Mouse (Mus musculus): Measurements from ENCODE around the gene Rasal3.

Rasal3 gene

DNA sequence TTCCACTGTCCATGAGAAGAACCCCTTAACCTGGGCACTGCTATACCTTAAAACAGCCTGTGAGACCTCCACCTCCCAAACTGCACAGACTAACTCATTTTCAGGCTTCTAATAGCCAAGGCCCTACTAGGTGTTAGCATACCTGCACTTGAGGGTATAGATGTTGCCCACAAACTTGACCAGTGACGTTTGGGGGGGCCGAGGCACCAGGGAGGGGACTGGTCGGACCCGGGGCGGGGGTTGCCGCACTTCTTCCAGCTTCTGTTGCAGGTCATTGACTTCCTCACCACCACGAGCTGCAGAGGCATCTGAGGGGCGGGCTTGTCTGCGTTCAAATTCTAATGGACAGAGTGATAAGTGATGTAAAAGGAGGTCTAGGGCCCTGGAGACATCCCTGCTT, 47.1 kb downstream of the Rasal3 start:
- DNase-seq (ENCODE audit: low spot score in 2 of 2): no peak

DNA sequence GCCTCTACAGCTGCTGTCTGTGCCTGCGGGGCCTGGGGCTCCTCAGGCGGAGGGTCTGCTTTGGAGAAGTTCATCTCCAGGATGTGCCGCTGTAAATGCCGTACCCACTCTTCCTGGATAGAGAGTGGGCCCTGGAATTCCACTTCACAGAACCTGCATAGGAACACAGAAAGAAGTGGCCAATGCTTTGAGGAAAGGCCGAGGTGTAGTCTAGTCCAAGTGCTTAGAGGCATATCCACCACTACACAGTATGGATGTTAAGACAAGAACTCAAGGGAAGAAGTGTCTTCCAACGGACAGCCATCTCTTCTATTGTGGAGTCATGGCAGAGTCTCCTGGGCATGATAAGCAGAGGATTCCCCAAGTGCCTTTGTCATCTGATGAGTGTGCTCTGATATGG, 48.4 kb downstream of the Rasal3 start:
- DNase-seq (ENCODE audit: low spot score in 2 of 2): no peak

DNA sequence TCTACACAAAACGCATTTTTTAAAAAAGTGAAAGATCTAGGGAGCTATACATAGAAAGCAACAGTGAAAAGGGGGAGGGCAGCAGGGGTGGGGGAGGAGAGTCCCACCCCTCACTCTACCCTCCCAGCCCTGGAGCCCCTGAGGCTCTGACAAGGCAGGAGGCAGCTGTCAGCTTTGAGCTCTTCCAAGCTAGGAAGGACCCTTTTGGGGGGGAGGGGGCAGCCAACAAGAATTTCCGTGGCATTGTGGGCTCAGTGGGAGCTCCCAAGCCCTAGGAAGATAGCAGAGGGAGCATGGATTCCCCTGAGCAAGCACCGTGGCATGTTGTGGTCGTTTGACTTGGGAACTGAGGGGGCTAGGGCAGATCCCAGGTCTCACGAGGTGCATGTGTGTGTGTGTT, 49.2 kb downstream of the Rasal3 start:
- no peak for DNase-seq (ENCODE audit: low spot score in 2 of 2)

DNA sequence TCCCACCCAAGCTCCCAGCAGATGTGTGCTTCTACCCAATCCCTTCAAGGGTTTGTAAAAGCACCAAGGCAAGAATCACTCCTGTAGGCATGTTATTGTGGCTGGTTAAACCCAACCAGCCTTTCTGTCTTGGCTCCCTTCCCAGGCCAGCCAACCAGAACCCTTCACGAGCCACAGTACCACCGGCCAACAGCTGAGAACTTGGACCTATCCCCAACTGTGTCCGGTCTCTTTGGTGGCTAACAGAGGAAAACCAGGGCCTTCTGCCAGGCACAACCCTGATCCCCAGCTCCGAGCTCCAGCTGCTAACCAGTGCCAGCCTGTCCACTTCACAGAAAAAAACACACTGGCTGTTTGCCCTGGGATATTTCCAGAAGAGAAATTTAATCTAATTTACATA, 49.7 kb downstream of the Rasal3 start:
- DNase-seq (ENCODE audit: low spot score in 2 of 2): no peak

DNA sequence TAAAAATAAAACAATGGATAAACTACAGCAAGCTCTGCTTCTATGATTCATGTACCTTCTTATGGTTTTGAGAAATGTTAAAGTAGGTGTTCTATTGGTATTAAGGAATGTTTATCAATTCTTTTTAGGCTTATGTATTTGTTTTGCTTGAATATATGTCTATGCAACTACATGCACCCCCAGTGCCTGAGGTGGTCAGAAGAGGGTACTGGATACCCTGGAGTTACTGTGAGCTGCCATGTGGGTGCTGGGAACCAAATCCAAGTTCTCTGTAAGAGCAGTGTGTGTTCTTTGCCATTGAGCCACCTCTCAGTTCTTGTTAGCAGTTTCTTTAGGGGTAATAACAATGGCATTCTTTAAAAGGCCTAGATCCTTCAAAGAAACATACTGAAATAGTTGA, 51.7 kb downstream of the Rasal3 start:
- DNase-seq (ENCODE audit: low spot score in 2 of 2): no peak

DNA sequence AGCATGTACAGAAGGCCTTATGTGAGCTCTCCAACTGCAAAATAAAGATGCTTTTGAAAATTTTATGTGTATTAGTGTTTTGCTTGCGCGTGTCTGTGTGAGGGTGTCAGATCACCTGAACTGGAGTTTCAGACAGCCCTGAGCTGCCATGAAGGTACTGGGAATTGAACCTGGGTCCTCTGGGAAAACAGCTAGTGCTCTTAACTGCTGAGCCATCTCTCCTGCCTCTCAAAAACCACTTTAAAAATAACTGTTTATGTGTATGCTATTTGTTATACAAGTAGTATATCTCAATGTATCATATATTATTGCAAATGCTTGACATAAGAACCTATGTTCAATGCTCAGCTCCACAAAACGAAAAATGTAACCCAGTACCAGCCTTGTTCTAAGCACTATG, 52.1 kb downstream of the Rasal3 start:
- no peak for DNase-seq (ENCODE audit: low spot score in 2 of 2)

DNA sequence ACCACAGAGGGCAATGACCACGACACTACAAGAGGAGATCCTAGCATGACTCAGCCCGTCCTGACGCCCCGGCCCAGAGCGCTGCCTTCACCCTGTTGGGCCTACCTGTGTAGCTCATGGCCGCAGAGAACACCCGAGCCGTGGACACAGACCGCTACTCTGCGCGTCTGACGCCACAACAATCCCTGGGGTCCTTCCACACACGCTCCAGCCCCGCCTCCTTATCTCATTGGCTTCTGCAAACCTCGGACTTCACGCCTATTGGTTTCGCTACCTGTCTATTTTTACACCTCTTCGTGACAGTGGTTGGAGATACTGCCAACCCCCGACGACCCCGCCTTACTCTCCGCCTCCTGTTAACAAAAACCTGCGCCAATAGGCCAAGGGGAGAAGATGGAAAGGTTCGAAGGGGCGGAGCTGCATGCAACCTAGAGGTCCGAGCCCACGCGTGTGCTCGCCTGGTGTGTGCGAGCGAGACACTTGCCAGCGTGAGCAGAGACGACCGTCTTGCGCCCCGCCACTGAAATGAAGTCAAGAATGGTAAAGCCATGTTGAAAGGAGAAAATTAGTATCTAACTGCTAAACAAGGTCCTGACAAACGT, 52.9 kb downstream of the Rasal3 start, which contains the start of gene Akap8l:
Gene Akap8l, minus strand, starts transcription at position 226 of the 602 bp plus-strand sequence.
- DNase-seq (ENCODE audit: low spot score in 2 of 2): peak; percentile 93 to 94

DNA sequence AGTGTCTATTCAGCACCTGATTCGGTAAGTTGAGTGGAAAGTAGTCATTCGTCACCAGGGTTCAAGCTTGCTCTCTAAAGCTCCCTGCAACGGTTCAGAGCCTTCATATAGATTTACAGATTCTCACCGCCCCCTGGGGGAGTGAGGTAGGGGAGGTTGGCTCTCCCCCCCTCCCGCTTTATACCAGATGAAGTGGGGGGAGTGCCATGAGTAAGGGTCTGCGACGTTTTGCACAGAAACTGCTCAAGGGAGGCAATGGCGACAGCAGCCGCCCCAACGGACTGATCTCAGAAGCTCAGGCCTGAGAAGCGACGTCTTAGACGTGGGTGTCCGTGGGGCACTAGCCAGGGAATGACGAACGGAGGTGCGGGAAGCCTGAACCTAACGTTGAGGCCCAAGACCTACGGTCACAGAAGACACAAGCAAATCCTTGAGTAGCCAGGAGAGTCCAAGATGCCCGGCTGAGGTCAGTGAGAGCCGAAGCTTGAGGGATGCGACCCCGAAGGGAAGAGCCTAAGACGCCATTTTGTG, 53.5 kb downstream of the Rasal3 start:
- DNase-seq (ENCODE audit: low spot score in 2 of 2): no peak

DNA sequence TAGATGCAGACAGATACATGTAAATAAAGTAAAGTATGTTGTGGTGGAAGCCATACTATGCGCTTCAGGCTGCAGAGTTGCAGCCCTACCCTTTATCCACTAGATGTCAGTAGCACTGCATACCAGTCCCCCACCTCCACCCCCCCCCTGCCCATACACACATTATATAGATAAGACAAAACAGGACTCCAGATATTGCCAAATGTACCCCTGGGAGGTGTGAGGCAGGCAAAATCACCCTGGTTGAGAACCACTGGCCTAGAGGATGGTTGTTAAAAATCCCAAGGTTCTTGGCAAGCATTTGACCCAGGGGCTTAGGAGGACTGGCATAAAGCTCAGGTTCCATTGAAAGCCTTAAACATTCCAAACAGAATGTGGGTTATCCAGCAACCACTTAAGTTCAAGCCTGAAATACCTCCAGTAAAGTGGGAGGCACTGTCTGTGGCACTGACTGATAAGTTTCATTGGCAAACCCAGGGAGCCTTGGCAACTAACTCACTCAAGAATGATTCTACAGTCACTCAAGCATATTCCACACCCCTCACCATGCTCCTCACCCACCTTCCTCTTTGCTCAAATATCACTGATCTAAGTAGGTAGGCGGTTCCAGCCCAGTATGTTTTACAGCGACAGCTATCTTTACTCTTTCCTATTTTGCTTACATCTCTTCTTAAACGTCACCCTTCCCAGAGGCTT, 54.2 kb downstream of the Rasal3 start:
- no peak for DNase-seq (ENCODE audit: low spot score in 2 of 2)

DNA sequence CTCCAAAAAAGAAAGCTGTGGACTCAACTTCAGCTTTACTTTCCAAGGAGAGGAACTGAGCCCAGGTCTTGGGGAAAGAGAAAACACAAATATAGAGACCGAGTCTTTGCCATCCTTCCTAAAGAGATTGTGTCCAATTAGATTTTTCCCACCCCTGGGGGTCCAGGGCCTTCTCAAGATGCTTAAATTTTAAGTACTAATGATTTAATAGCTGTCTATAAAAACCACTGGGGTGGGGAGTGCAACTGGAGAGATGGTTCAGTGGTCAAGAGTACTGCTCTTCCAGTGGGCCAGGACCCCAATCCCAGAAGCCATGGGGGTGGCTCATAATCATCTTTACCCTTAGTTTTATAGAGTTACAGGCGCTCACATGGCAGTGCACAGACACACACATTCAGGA, 55.0 kb downstream of the Rasal3 start:
- DNase-seq (ENCODE audit: low spot score in 2 of 2): no peak

DNA sequence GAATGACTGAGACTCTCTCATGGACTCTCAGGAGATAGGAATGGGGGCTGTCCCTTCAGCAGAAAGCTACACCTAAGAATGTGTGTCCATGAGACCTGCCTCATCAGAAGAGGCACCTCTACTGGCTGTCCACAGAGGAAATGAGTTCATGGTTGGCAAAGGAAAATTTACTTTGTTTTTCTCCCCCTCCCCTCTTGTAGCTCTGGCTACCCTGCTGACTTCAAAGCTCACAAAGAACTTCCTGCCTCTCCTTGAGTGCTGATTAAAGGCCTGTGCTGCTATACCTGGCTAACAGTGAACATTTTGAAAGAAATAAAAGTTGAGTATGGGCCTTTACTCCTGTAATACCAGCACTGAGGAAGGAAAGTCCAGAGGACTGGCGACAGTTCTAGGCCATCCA, 62.3 kb downstream of the Rasal3 start:
- DNase-seq (ENCODE audit: low spot score in 2 of 2): no peak

Measured in urinary bladder, postnatal 4 days (tissue).